Mouse (Mus musculus) CH12F3 (cell line): Measurements from ENCODE around the gene Thap3.

Source experiments
- in situ Hi-C: fragments of 300-500 bp; cut with MboI; formaldehyde crosslinking; loops from 2 replicates; pipeline ENCODE4 v1.14.3; 2020; ENCODE audit warnings: low sequenced_read_pairs

The Thap3 gene

DNA sequence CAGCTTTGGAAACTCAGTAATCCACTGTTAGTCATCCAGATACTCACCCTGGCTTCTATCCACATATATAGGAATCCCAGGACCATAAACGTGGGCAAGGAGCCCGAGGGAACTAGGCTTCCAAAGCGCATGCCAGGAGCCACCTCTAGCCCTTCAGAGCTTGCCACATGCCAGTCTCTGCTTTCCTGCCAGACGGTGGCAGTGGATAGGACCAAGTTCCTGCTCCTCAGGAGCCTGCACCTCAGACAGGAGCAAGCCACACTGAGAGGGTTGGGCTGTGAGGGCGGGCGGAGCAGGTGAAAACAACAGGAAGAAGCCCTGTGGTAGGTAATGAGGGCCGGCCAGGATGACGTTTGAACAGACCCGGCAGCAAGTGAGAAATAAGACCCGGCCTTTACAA lies 2.9 kb downstream of the Thap3 start:
- in situ Hi-C loops = no loop called here

DNA sequence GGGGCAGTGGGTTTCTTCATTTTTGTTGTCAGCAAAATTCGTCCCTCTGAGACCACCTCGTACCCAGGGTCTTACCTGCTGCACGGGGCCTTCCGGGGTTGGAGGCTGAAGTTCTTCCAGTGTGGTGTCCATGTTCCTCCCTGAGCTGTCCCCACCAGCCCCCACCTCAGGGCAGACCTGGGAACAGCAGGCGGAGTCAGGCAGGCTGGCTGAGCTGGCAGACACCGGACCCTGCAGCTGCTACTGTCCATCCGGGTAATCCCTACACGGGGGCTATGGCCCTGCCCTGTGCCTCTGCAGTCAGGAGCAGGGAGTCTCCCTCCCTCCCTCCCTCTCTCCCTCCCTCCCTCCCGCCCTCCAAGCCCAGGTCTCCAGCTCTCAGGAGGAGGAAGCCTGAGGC lies 5.2 kb downstream of the Thap3 start:
- in situ Hi-C loops = no loop called here

DNA sequence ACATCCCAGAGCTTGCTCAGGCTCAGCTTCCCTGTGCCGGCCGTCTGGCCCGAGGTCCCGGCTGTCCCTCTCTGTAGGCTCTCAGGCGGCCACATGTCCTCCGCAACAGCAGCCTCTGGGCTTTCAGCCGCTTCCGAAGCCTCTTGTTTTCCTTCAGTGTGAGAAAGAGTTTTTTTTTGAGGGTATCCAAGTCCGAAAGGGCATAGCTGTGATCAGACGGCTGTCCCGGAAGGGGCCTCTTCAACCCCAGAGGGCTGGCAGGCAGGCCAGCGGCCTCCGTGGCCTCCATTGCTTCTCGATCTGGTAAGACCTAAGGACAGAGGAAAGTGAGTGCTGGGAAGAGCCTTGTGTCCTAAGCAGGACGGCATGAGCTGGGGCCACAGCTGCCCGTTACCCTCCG lies 5.8 kb downstream of the Thap3 start:
- in situ Hi-C loops = no loop called here

DNA sequence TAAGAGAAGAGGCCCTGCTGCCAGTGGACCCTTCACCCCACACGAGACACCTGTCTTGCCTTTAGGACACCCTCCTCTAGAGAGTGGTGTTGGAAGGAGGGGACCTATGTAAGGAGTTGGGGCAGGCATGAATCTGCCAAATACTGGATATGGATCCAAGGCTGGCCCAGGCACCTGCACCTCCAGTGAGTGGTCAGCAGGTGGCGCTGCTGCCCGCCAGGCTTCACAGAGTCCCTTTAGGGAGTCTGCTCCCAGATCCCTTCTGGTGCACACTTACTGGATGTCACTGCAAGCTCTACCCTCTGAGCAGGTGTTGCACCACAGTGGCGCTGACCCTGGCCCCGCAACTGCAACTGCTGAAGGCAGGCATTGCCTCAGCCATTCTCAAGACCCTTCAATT lies 7.4 kb downstream of the Thap3 start:
- in situ Hi-C loops = no loop called here

DNA sequence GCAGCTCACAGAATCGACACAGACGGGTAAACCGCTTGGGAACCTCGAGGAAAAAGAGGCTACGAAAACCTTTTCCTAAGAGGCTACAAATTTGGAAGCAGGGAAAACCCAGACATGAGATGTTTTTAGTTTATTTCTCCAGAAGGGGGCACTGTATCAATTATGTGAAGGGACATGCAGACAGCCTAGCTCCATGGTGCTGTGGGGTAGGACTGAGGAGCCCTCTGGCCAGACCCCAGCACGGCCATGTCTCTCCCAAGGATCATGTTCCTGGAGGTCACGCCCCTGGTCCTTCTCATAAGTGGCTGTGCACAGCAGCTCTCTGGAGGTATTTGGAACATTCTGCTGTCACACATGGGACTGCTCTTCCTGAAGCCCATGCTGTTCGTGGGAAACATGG lies 8.1 kb downstream of the Thap3 start:
- in situ Hi-C loops = no loop called here

DNA sequence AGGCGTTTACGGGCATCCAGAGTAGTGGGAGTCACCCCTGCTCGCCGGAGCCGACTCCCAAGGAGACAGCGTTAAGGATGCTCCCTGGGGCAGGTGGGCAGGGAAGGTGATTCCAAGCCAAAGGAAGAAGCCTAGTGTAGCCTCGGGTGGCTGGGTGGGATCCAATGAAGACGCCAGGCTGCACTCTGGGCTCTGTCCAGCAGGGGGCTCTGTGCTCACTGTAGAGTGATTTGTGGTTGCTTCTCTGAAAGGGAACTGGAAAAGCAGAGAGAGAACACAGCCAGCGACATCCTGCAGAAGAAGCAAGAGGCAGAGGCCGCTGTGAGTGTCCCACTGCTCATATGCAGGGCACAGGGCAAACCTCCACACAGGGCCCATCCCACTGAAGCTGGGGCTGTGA lies 11.0 kb downstream of the Thap3 start:
- in situ Hi-C loops = no loop called here

- in situ Hi-C loops = no loop called here
Observed at GRCm38 (mm10) chr4:151975441-151975840, 13.4 kb downstream of the Thap3 start.

DNA sequence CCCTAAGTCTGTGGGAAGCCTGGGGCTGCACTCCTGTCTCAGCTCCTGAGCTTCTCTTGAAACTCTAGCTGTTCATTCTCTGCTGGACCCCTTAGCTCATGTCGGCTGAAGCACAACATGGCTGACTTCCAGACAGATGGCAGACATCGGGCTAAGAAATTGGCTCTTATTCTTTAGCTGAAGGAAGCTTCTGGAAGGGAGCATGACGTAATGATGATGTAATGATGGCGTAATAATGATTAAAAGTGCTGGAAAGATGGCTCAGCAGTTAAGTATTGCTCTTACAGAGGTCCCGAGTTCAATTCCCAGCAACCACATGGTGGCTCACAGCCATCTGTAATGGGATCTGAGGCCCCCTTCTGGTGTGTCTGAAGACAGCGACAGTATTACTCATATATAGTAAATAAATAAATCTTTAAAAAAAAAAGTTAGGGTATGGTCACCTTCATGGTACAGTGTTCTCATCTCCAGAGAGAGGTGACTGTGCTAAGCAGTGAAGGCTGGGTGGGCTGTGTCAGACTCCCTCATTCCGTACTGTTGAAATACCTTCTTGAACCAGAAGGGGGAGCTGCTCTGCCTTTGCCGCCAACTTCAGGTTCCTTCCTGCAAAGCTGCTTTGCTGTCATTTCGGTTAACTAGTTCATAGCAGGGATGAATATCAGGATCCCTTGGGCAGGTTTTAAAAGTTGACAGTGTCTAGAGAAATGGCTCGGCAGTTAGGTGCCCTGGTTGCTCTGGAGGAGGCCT lies 16.4 kb downstream of the Thap3 start:
- in situ Hi-C loops = no loop called here

GRCm38 (mm10) chr4:151968204-151968921 lies 20.4 kb downstream of the Thap3 start:
- in situ Hi-C loops = no loop called here

GRCm38 (mm10) chr4:151962817-151963216 lies 26.0 kb downstream of the Thap3 start:
- in situ Hi-C loops = no loop called here

DNA sequence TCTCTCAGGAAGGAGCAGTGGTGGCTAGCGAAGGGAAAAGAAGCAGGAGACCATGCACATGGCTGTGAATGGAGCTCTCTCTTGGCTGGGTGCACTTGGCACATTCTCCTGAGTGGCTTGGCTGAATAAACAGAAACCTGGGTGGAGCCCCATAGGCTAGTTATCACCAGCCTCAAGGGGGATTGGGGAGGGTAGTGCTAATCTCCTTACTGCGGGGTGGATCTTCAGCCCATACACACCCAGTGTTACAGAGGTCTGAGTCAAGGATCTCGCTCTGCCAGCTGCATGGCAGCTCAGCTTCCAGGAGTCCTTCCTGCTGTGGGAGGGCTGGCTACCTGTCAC lies 28.3 kb downstream of the Thap3 start:
- in situ Hi-C loops = no loop called here

DNA sequence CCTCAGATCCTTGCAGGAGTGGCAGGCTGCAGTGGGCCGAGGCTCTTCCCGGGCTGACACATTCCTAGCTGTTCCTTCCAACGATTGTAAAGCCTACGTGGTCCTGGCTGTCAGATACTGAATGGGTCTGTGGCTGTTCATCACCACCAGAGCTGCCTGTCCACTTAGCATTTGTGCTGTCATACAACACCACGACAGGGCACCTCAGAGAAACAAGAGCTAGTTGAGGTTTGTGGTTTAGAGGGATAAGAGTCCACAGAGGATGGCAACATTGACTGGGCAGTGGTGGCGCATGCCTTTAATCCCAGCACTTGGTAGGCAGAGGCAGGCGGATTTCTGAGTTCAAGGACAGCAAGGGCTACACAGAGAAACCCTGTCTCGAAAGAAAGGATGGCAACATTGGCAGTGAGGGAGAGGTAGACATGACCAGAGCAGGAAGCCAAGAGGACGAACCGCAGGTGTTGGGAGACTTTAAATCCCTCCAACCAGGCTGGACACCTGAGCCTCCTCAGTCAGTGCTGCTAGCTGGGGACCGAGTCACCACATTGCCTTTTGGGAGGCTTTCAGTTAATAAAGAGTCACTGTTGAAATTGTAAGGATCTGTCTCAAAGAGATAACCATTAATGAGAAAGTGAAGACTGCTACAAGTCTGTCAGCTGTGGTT lies 28.8 kb downstream of the Thap3 start:
- in situ Hi-C loops = no loop called here

DNA sequence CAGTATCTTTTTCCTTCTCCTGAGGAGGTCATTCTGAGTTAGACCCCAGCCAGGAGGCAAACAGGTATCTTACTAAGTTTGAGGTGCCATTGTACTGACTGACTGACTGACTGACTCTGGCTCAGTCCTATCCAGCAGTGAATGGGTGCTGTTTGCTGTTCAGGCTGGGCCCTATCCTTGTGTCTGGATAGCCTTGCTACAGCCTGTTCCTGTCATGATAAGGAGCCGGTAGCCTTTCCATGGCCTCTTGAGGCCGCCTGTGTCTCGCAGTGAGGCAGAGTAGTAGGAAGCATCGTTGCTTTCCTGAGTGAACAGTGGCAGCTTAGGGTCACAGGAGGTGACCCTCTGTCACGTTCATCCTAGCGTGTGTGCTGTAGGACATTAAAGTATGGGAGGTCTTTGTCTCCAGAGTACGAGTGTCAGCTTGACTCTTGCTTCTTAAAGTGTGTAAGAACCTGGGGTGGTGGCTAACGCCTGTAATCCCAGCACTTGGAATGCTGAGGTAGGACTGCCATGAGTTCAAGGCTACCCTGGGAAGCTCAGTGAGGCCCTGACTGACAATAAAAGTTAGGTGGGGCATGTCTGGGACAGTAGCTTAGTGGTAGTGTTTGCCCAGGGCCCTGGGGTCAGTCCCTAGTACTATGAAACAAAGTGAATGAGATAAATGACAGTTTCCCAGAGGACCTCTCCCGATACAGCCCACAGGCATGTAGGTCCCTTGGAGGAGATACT lies 31.0 kb downstream of the Thap3 start:
- in situ Hi-C loops = no loop called here

DNA sequence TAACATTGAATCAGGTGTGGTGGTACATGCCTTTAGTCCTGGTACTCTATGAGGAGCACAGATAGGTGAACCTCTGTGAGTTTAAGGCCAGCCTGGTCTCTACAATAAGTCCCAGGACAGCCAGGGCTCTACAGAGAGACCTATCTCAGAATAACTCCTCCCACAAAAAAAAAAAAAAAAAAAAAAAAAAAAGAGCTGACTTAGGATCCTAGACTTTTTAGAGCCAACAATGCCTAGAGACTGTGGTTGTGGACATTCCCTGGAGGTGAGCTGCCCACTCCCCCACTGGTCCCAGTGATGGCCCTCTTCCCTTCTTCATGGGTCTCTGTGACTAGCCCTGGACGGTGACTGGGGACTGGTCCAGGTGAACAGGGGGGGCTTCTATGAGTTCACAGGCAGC lies 33.0 kb downstream of the Thap3 start:
- in situ Hi-C loops = no loop called here

- in situ Hi-C loops = no loop called here
Observed at GRCm38 (mm10) chr4:151953209-151953608, 35.6 kb downstream of the Thap3 start.

- in situ Hi-C loops = no loop called here
Observed at GRCm38 (mm10) chr4:151948497-151949471, 40.0 kb downstream of the Thap3 start.

DNA sequence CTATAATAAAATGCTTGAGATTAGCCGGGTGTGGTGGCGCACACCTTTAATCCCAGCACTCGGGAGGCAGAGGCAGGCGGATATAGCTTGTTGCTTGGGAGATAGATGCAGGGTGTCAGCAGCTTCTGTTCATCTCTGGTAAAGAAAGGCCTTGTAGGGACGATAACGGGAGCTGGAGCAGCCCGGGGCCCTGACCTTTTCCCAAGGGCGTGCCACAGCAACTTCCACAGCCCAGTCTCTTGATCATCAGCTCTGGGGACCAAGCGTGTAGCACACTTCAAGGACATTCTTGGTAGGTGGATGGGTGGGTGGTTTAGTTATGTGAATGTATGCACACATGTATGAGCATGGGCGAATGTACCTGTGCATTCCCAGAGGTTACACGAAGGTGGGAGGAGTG lies 42.6 kb downstream of the Thap3 start:
- in situ Hi-C loops = no loop called here

GRCm38 (mm10) chr4:151938089-151938488 lies 50.7 kb downstream of the Thap3 start:
- in situ Hi-C loops = no loop called here

GRCm38 (mm10) chr4:151937441-151937840 lies 51.4 kb downstream of the Thap3 start:
- in situ Hi-C loops = no loop called here

GRCm38 (mm10) chr4:151934215-151934572 lies 54.6 kb downstream of the Thap3 start:
- in situ Hi-C loops = no loop called here
